Mouse (Mus musculus): ENCODE results near the gene Cul4a.

GRCm38 (mm10) chr8:13111917-13112316 lies 6.5 kb downstream of the Cul4a start:
- TF ChIP-seq CTCF (IDR thresholded peaks at IDR 0.05; ENCODE audit: low read depth, low read length) (no peak), GATA1 (IDR thresholded peaks at IDR 0.05; ENCODE audit: borderline replicate concordance, low read length) (no peak), TAL1 (conservative IDR thresholded peaks at IDR 0.05; ENCODE audit: low read depth, low read length) (no peak)

Data from G1E (cell line).